Mouse (Mus musculus) CH12.LX (cell line): ENCODE measurements around the gene Tmem145.

Experiments
- CHD1 ChIP-seq: IDR thresholded peaks from 2 replicates; pipeline ENCODE4 v1.6.1; 2012; ENCODE audit warnings: low read depth, low read length, improper control_type of control experiment, inconsistent platforms
- CTCF ChIP-seq, 2 experiments: IDR thresholded peaks in 1 of 2; conservative IDR thresholded peaks in 1 of 2; 2 replicates each; pipeline ENCODE4 v1.5.1; 2011 to 2012; ENCODE audit warnings: low read depth in 2 of 2, low read length in 2 of 2, improper control_type of control experiment in 1 of 2, inconsistent platforms in 1 of 2, mild to moderate bottlenecking in 1 of 2, moderate library complexity in 1 of 2
- EP300 ChIP-seq: IDR thresholded peaks from 2 replicates; pipeline ENCODE4 v1.6.1; 2011; ENCODE audit warnings: low read length, improper control_type of control experiment
- JUN ChIP-seq: IDR thresholded peaks from 2 replicates; pipeline ENCODE4 v1.6.1; 2011; ENCODE audit warnings: low read depth, mild to moderate bottlenecking, low read length, improper control_type of control experiment, moderate library complexity; ENCODE audit not compliant: insufficient read depth
- MAFK ChIP-seq: IDR thresholded peaks from 2 replicates; pipeline ENCODE4 v1.6.1; 2011; ENCODE audit warnings: low read length, improper control_type of control experiment; ENCODE audit not compliant: insufficient replicate concordance
- POLR2A ChIP-seq: IDR thresholded peaks from 2 replicates; pipeline ENCODE4 v1.6.1; 2011; ENCODE audit warnings: low read depth, mild to moderate bottlenecking, improper control_type of control experiment, low read length
- TBP ChIP-seq: conservative IDR thresholded peaks from 2 replicates; pipeline ENCODE4 v1.6.1; 2011; ENCODE audit warnings: low read depth, low read length, improper control_type of control experiment

DNA sequence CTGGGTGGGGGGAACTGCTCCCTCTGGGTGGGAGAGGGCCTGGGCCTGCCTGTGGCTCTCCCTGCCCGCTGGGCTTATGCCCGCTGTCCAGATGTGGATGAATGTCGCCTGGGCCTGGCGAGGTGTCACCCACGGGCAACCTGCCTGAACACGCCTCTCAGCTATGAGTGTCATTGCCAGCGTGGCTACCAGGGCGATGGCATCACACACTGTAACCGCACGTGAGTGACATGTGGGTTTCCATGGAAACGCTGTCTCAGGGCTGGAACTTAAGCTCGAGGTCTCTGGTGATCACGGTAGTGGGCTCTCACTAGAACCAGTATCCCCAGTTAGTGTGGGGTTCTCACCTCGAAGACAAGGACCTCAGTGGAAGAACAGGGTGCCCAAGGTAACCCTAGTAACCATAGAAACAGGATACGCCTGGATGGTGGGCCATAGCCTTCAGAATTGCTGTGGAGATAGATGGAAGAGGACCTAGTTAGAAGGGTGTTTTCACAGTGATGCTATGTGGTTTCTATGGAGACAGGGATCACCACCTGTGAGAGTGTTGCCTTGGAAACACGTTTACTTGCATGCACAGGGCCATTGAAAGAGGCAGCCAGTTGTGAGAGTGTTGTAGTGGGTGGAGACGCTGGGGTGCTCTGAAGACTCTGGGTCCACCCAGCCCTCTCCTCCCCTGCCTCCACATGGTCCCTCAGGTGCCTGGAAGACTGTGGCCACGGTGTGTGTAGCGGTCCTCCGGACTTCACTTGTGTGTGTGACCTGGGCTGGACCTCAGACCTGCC lies 35.3 kb downstream of the Tmem145 start:
- no peak for TF ChIP-seq MAFK
- no peak for TF ChIP-seq JUN
- no peak for TF ChIP-seq CHD1
- TF ChIP-seq CTCF (conservative IDR thresholded peaks at IDR 0.05 in 1 of 2, IDR thresholded peaks at IDR 0.05 in 1 of 2; ENCODE audit: low read depth in 2 of 2, low read length in 2 of 2), result no peak
- no peak for TF ChIP-seq TBP
- no peak for TF ChIP-seq EP300
- TF ChIP-seq POLR2A, result no peak
